Mouse (Mus musculus) lung, embryonic 16.5 days (tissue): Measurements from ENCODE around the gene Cgnl1. TPM values are rescaled to one million over a fixed set of nuclear protein-coding genes. Genes with fewer than 3 reads are reported as not detected.

Source experiments
- ATAC-seq: fragments of 200-750 bp; cut with Nextera tagmentation; 2 replicates; pipeline ENCODE4 v1.8.0; 2017; ENCODE audit warnings: low read depth, mild to moderate bottlenecking, moderate library complexity
- H3K27ac ChIP-seq: fragments of 300-500 bp; sonication (generic); 2 replicates; pipeline ENCODE4 v1.5.1; 2014; ENCODE audit warnings: mild to moderate bottlenecking, control low read depth, low read length
- H3K27me3 ChIP-seq: fragments of 300-500 bp; sonication (generic); 2 replicates; pipeline ENCODE4 v1.6.1; 2014; ENCODE audit warnings: low read depth, low read length, mixed read lengths; ENCODE audit not compliant: control insufficient read depth, insufficient read depth
- H3K36me3 ChIP-seq: fragments of 300-500 bp; sonication (generic); 2 replicates; pipeline ENCODE4 v1.6.1; 2014; ENCODE audit warnings: low read length; ENCODE audit not compliant: control insufficient read depth, insufficient read depth
- H3K4me1 ChIP-seq: fragments of 300-500 bp; sonication (generic); replicated peaks from 2 replicates; pipeline ENCODE4 v1.6.1; 2014; ENCODE audit warnings: low read length, mixed read lengths; ENCODE audit not compliant: control insufficient read depth, insufficient read depth
- H3K4me2 ChIP-seq: fragments of 300-500 bp; sonication (generic); 2 replicates; pipeline ENCODE4 v1.6.1; 2014; ENCODE audit warnings: low read depth, low read length, control low read depth
- H3K4me3 ChIP-seq: fragments of 300-500 bp; sonication (generic); 2 replicates; pipeline ENCODE4 v1.5.1; 2014; ENCODE audit warnings: mild to moderate bottlenecking, low read length, control low read depth
- H3K9ac ChIP-seq: fragments of 300-500 bp; sonication (generic); 2 replicates; pipeline ENCODE4 v1.6.1; 2014; ENCODE audit warnings: low read length, control low read depth
- H3K9me3 ChIP-seq: fragments of 300-500 bp; sonication (generic); 2 replicates; pipeline ENCODE4 v1.6.1; 2016; ENCODE audit warnings: low read length; ENCODE audit not compliant: control insufficient read depth
- WGBS: fragments of 180-500 bp; shearing (Covaris S2); extraction: QIAGEN DNeasy Blood & Tissue Kit; methylation state at CpG from one replicate; pipeline ENCODE4 v1.1.7; 2014; 5-methylcytosine and 5-hydroxymethylcytosine counted together
- polyA plus RNA-seq: library from polyadenylated mRNA; unstranded; fragments of >200 nt; fragmentation: Nextera tagmentation; extraction: Ambion mirVana; gene quantifications from 2 replicates; pipeline ENCODE4 v1.2.1, GENCODE M21; 2015

Gene Cgnl1
- polyA plus RNA-seq, 1 experiment from 2014 or later: 21.8 TPM

DNA sequence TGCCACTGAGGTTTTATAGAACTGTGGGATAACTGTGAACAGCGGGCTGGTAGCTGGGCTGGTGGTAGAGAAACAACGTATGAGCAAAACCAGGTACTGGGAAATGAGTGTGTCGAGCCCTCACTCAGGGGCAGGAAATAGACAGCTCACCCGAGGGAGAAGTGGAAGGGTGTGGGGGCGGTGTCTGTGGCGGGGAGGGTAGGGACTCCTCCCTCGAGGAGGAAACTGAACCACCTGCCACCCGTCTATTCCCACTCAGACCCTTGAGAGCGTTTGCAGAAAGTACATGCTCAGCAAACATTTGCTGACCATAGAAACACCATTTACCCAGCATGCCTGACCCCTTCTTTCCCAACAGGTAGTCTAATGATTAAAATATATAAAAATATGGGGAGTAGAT, 2.2 kb upstream of the Cgnl1 start:
- 42% methylated on average over 9 of the region's 9 CpGs for WGBS
- Histone ChIP-seq H3K9me3 (no peaks in the 10 kb centered on the region), H3K27me3 (no peaks in the 10 kb centered on the region), H3K4me2 (no peak overlapping the region), H3K4me3 (no peak overlapping the region), H3K4me1 (peaks cover 11% of the 10 kb centered on the region), H3K9ac (no peak overlapping the region), H3K36me3 (no peaks in the 10 kb centered on the region), H3K27ac (no peak overlapping the region)
- ATAC-seq: no peak

DNA sequence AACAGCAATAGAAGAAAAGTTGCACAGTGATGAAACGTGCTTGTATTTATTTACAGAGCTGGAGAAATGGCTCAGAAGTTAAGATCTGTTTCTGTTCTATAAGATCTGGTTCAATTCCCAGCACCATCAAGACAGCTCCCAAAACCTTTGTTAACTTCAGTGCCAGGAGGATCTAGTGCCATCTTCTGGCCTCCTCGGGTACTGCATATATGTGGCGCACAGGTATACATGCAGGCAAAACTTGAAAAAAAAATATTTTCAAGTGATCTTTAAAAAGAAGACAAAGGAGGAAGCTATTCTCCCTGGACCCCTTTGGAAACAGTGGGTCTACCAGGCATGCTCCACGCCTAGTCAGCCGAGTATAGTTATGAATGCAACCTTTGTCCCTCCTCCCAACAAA, 936 bp upstream of the Cgnl1 start:
- Histone ChIP-seq H3K4me3 (no peak overlapping the region), H3K27me3 (no peaks in the 10 kb centered on the region), H3K9ac (no peak overlapping the region), H3K4me2 (no peak overlapping the region), H3K36me3 (no peaks in the 10 kb centered on the region), H3K9me3 (no peaks in the 10 kb centered on the region), H3K4me1 (peaks cover 13% of the 10 kb centered on the region), H3K27ac (peak overlapping the region; percentile 9; the same call in 1 of the 2 replicates)
- 60% methylated on average over 5 of the region's 5 CpGs for WGBS
- ATAC-seq: no peak

DNA sequence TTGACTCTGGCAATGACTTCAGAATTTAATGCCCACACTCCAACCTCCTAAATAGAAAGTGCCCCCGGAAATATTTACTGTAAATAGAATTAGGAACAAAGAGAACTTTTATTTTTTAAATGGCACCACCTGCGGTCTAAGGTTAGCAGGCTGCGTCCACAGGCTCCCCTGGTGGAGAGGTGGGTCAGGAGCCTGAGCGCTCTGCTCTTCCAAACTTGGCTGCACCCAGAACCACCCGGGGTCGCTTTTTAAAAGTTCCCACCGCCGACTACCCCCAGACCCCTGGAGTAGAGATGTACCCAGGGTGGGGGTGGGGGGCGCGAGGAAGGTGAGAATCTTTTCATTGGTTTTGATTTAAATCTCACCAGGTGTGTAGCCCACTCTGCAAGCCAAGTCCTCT, 918 bp downstream of the Cgnl1 start:
- Histone ChIP-seq H3K4me3 (peak overlapping the region; percentile 73), H3K9ac (peak overlapping the region; percentile 85), H3K36me3 (no peaks in the 10 kb centered on the region), H3K27me3 (no peaks in the 10 kb centered on the region), H3K4me2 (peak overlapping the region; percentile 81), H3K4me1 (peaks cover 13% of the 10 kb centered on the region), H3K9me3 (no peaks in the 10 kb centered on the region), H3K27ac (peak overlapping the region; percentile 89)
- ATAC-seq: no peak
- whole genome bisulfite sequencing: 2% methylated on average over 10 of the region's 10 CpGs

DNA sequence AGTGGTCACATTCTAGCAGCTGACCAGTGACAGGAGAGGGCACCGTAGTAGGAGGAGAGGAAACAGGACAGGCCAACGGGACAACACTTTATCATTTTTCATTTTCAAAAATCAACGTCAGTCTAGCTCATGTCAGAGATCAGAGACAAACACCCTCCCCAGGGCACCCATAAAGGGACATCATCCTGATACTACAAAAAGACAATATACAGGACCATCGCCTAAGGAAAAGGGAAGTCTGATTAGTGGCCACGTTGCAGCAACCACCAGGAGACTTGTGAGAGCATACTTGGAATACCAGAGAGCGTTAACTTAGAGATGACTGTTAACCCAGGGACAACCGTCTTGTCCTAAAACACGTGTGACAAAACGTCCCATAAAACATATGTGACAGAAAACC, 1.7 kb downstream of the Cgnl1 start:
- Histone ChIP-seq H3K4me3 (peak overlapping the region; percentile 73), H3K27ac (no peak overlapping the region), H3K27me3 (no peaks in the 10 kb centered on the region), H3K9ac (no peak overlapping the region), H3K9me3 (no peaks in the 10 kb centered on the region), H3K4me2 (peak overlapping the region; percentile 81), H3K36me3 (no peaks in the 10 kb centered on the region), H3K4me1 (peaks cover 13% of the 10 kb centered on the region)
- ATAC-seq: no peak
- 16% methylated on average over 9 of the region's 9 CpGs for WGBS

DNA sequence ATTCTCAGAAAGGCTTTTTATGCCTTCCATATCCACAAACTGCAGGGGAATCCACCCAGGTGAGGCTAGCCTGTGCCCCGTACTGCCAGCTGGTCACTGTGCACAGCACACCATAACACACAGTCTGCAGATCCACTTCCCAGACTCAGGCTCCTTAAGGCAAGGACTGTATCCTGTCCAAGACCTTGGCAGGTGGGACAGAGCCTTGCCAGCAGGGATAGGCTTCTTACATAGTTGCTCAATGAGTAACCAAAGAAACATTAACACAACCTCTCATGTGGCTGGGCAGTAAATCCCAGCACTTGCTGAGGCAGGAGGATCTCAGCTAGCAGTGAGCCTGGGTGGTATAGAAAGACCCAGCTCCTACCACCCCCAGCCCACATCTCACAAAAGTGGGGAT, 3.3 kb downstream of the Cgnl1 start:
- whole genome bisulfite sequencing: 77% methylated on average over 1 of the region's 1 CpGs
- Histone ChIP-seq H3K36me3 (no peaks in the 10 kb centered on the region), H3K4me3 (no peak overlapping the region), H3K27ac (no peak overlapping the region), H3K4me2 (no peak overlapping the region), H3K27me3 (no peaks in the 10 kb centered on the region), H3K9me3 (no peaks in the 10 kb centered on the region), H3K9ac (no peak overlapping the region), H3K4me1 (peaks cover 13% of the 10 kb centered on the region)
- no peak for ATAC-seq

DNA sequence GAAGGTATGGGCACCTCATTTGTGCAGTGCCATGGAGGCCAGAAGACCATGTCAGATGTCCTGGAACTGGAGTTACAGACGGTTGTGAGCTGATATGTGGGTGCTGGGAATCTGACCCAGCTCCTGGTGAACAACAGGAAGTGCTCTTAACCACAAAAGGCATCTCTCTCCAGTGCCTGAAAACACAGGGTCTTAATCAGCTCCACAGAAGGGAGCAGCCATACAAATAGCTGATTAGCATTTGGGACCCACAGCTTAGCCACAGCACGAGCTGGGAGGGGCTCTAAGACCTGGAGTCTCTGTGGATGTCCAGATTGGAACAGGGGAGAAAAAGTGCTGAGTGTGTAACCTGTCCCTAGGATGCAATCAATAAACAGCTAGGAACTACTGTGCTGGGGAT, 4.5 kb downstream of the Cgnl1 start:
- H3K9ac ChIP-seq: no peak overlapping the region
- ATAC-seq: no peak
- no peaks in the 10 kb centered on the region for H3K27me3 ChIP-seq
- H3K36me3 ChIP-seq: no peaks in the 10 kb centered on the region; the same call in 1 of the 2 replicates
- no peaks in the 10 kb centered on the region; the same call in 1 of the 2 replicates for H3K9me3 ChIP-seq
- H3K4me1 ChIP-seq: peaks cover 13% of the 10 kb centered on the region
- no peak overlapping the region for H3K4me3 ChIP-seq
- H3K27ac ChIP-seq: no peak overlapping the region
- WGBS: 68% methylated on average over 2 of the region's 2 CpGs
- H3K4me2 ChIP-seq: no peak overlapping the region

DNA sequence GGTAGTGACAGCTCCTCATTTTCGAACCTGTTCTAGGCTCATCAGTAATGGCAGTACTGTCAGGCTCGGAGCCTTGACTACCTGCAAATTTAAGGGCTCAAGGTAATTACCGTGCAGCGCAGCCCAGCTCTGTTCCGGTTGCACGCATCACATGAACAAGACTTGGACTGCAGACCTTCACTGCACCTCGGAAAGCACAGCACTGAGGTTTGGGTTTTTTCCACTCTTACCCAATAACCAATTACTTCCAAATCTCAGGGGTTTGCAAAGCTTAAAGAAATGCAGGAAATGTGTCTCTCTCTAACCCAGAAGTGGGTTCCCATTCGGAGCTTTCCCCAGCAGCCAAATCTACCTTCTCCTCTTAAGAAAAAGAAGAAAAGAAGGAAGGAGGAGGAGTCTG, 5.1 kb downstream of the Cgnl1 start:
- Histone ChIP-seq H3K4me2 (no peak overlapping the region), H3K36me3 (no peaks in the 10 kb centered on the region; the same call in 1 of the 2 replicates), H3K9ac (no peak overlapping the region), H3K4me1 (peaks cover 13% of the 10 kb centered on the region), H3K4me3 (no peak overlapping the region), H3K27me3 (no peaks in the 10 kb centered on the region), H3K9me3 (peaks cover 2% of the 10 kb centered on the region), H3K27ac (no peak overlapping the region)
- WGBS: 76% methylated on average over 8 of the region's 8 CpGs
- ATAC-seq: no peak

DNA sequence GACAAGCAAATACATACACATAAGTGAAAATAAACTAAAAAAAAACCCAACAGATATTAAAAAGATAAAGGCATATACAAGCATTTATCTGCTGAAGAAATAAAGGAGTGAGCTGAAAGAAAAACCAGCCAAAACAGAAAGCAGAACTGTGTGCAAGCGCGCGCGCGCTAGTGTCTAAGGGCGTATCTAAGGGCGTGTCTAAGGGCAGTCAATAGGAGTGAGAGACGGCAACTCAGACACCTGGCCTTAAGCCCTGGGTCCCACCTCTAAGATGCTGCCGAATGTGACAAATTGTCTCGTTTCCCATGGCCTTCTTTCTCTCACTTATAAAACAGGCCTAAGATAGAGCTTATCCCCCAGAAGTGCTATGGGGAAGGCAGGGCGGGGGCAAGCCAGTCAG, 6.9 kb downstream of the Cgnl1 start:
- peaks cover 2% of the 10 kb centered on the region for H3K9me3 ChIP-seq
- no peak overlapping the region for H3K27ac ChIP-seq
- no peaks in the 10 kb centered on the region for H3K27me3 ChIP-seq
- H3K4me3 ChIP-seq: no peak overlapping the region
- WGBS: 52% methylated on average over 11 of the region's 11 CpGs
- H3K36me3 ChIP-seq: no peaks in the 10 kb centered on the region; the same call in 1 of the 2 replicates
- H3K9ac ChIP-seq: no peak overlapping the region
- no peak for ATAC-seq
- H3K4me1 ChIP-seq: peaks cover 22% of the 10 kb centered on the region
- no peak overlapping the region for H3K4me2 ChIP-seq

DNA sequence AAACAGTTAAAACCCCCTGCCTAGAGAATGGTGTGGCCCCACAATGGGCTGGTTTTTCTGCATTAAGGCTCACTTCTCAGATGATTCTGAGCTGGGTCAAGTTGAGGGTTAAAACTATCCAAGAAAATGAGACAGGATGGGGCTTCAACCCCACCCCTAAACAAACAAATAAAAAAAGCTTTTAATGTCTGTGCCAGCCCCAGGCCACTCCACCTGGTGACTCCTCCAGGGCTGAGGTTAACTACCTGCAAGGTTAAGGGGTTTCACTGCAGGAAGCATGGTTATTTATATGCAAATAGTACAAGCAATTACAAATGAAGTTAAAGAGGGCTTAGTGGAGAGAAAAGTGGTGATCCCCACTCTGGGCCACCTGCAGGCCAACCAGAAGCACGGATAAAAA, 8.1 kb downstream of the Cgnl1 start:
- Histone ChIP-seq H3K27me3 (no peaks in the 10 kb centered on the region), H3K4me2 (no peak overlapping the region), H3K27ac (no peak overlapping the region), H3K36me3 (no peaks in the 10 kb centered on the region; the same call in 1 of the 2 replicates), H3K4me3 (no peak overlapping the region), H3K9ac (no peak overlapping the region), H3K4me1 (peaks cover 26% of the 10 kb centered on the region), H3K9me3 (peaks cover 2% of the 10 kb centered on the region)
- no peak for ATAC-seq
- WGBS: 4% methylated on average over 1 of the region's 1 CpGs

DNA sequence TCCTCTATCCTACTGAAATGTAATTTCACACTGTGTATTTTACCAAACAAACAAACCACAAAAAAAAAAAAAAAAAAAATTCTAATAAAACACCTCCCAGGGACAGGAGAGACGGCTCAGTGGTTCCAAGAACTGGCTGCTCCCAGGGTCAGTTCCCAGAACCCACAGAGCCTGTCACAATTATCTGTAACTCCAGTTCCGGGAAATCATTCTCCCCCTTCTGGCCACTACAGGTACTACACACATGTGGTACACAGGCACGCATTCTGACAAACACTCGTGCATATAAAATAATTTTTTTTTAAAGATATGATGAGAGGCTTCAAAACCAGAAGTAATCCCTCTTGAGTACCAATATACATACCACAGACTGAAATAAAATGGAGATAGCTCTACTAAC, 9.7 kb downstream of the Cgnl1 start:
- Histone ChIP-seq H3K4me2 (no peak overlapping the region), H3K9ac (no peak overlapping the region), H3K9me3 (peaks cover 2% of the 10 kb centered on the region), H3K27me3 (no peaks in the 10 kb centered on the region), H3K27ac (no peak overlapping the region), H3K36me3 (no peaks in the 10 kb centered on the region; the same call in 1 of the 2 replicates), H3K4me1 (peaks cover 29% of the 10 kb centered on the region), H3K4me3 (no peak overlapping the region)
- no peak for ATAC-seq
- WGBS: 88% methylated on average over 4 of the region's 4 CpGs
